Mouse (Mus musculus) ES-E14 (cell line): ENCODE data around the gene Bdh2.

Source experiments
- HCFC1 ChIP-seq: IDR thresholded peaks from 2 replicates; pipeline ENCODE4 v1.6.1; 2012; ENCODE audit warnings: low read length, inconsistent platforms, borderline replicate concordance; ENCODE audit not compliant: insufficient read depth
- ZNF384 ChIP-seq: IDR thresholded peaks from 2 replicates; pipeline ENCODE4 v1.6.1; 2012; ENCODE audit warnings: low read depth, low read length, inconsistent platforms

GRCm38 (mm10) chr3:135332691-135333090 lies 51.7 kb downstream of the Bdh2 start:
- TF ChIP-seq ZNF384, result no peak
- TF ChIP-seq HCFC1, result no peak
